Mouse (Mus musculus): ENCODE results near the gene Sorcs1. TPM values are rescaled to one million over a fixed set of nuclear protein-coding genes. Genes with fewer than 3 reads are reported as not detected.

The Sorcs1 gene
- polyA plus RNA-seq, 1 experiment from 2014 or later = 3.2 TPM

DNA sequence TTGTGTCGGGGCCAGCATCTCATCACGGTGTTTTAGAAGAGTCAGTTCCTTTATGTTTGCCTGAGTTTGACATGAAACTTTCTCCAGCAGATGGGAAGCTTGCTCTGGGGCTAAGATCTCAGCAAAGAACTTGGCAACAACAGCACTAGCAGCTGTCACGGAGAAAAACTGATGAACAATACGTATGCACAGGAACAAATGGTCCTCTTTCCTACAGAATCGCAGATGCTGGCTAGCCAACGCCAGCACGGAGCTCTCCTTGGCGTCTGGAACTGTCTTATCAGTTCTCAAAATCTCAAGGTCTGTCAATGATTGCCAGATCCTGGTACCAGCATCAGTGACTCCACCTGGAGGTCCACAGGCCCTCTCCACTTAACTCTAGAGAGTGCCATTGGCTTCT is 350.6 kb downstream of the Sorcs1 start:
- Histone ChIP-seq H3K4me1 (no peaks in the 10 kb centered on the region), H3K4me2 (replicated peaks) (no peak overlapping the region), H3K36me3 (no peaks in the 10 kb centered on the region), H3K4me3 (no peak overlapping the region), H3K27me3 (no peaks in the 10 kb centered on the region), H3K9me3 (no peaks in the 10 kb centered on the region), H3K27ac (no peak overlapping the region), H3K9ac (no peak overlapping the region)
- 80% methylated on average over 8 of the region's 8 CpGs for WGBS
- no peak for ATAC-seq (ENCODE audit: insufficient number of reproducible peaks, insufficient read depth, low FRiP score, low TSS enrichment)

DNA sequence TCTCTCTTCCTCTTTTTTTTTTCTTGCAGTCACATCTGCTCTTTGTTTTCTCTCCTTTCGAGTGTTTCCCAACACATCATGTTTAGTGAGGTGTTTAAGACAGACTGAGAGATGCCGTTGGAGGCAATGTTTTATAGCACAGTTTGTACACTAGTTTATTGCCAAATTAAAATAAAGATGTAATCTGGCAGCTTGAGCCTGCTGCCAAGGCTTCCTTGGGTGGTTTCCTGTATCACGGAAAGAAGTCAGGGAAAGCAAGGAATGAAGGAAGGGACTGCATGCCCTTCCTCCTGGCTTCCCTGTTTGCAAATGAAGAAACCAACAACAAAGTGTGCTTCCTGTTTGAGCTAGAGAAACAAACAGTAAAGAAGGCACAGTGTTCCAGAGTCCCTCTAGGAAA is 352.3 kb downstream of the Sorcs1 start:
- no peak for ATAC-seq (ENCODE audit: insufficient number of reproducible peaks, insufficient read depth, low FRiP score, low TSS enrichment)
- no peak overlapping the region for H3K4me2 ChIP-seq (replicated peaks)
- H3K9me3 ChIP-seq = no peaks in the 10 kb centered on the region
- no peaks in the 10 kb centered on the region for H3K4me1 ChIP-seq
- no peak overlapping the region for H3K4me3 ChIP-seq
- H3K36me3 ChIP-seq = no peaks in the 10 kb centered on the region
- no peak overlapping the region for H3K9ac ChIP-seq
- 63% methylated on average over 3 of the region's 3 CpGs for WGBS
- no peaks in the 10 kb centered on the region for H3K27me3 ChIP-seq
- no peak overlapping the region for H3K27ac ChIP-seq

DNA sequence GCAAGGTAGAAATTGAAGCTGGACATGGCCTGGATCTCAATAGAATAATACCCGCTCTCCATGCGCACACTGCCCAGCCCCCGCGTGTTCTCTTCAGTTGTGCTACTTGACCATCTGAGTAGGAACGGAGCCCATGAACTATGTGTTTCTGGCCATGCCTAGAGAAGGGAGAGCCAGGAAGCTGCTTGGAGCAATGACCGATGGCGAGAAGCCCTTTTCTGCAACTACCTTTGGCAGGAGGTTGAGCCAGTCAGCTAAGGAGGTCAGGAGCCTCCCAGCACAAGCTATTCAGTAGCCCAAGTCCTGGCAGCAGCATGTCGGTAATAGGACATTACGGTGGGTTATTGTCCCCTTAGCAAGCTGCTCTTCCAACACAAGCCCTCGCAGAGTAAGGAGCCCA is 352.8 kb downstream of the Sorcs1 start:
- H3K27ac ChIP-seq = no peak overlapping the region
- ATAC-seq (ENCODE audit: insufficient number of reproducible peaks, insufficient read depth, low FRiP score, low TSS enrichment) = no peak
- no peak overlapping the region for H3K9ac ChIP-seq
- WGBS = 89% methylated on average over 10 of the region's 10 CpGs
- H3K4me2 ChIP-seq (replicated peaks) = no peak overlapping the region
- no peaks in the 10 kb centered on the region for H3K9me3 ChIP-seq
- H3K4me1 ChIP-seq = no peaks in the 10 kb centered on the region
- no peaks in the 10 kb centered on the region for H3K27me3 ChIP-seq
- no peak overlapping the region for H3K4me3 ChIP-seq
- H3K36me3 ChIP-seq = no peaks in the 10 kb centered on the region

DNA sequence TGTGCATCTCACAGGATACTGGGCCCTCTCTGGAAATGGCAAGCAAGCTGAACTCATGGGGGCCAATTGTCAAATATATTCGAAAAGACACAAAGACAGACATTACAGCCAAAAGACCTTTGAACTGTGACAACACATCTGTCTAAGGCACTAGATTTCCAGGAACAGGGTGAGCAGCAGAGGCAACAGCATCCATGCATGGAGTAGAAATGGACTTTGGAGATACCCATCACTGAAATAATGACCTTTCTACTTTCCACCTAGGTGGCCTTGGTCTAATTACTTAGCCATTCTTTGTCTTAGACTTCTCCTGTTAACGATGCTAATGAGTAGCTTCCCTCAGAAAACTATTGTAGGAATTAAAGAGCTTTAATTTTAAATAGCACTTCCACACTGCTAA is 371.4 kb downstream of the Sorcs1 start:
- no peaks in the 10 kb centered on the region for H3K27me3 ChIP-seq
- peaks cover 3% of the 10 kb centered on the region; the same call in 1 of the 2 replicates for H3K4me1 ChIP-seq
- no peak overlapping the region for H3K9ac ChIP-seq
- H3K27ac ChIP-seq = no peak overlapping the region
- no peak for ATAC-seq (ENCODE audit: insufficient number of reproducible peaks, insufficient read depth, low FRiP score, low TSS enrichment)
- WGBS = 63% methylated on average over 2 of the region's 2 CpGs
- H3K4me2 ChIP-seq (replicated peaks) = no peak overlapping the region
- H3K36me3 ChIP-seq = no peaks in the 10 kb centered on the region
- H3K9me3 ChIP-seq = no peaks in the 10 kb centered on the region
- H3K4me3 ChIP-seq = no peak overlapping the region

DNA sequence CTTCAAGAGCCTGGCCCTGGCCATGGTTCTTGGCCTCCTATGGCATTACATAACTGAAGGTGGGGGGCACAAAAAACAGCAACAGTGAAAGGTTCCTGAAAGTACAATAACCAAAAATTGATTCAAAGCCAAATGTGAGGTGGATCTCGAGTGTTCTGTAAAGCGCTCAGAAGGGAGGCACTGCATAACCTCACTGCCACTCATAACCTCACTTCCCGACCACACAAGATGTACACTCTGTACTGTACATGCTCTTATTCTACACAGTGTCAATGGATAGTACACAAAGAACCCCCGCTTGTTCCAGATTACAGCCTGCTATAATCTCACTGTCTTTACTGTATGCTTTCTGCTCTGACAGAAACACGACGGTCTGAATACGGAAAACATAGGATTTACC is 384.2 kb downstream of the Sorcs1 start:
- WGBS = 84% methylated on average over 7 of the region's 7 CpGs

DNA sequence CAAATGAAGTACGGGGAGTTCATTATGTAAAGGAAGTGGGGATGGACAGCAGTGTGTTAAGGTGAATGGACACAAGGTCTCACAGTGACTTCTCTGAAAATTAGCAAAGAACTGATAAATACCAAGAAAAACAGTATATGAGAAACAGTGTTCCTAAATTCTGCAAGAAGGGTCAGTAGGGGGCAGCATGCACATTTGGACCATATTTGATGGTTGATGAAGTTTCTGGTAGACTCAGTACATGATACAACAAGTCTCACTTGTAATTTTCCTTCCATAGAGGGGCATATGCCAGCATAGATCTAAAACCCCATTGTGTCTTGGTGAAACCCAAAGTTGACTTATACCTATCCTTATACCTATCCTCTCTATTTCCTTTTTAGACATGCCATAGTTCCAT is 414.0 kb downstream of the Sorcs1 start:
- no peak for ATAC-seq (ENCODE audit: insufficient number of reproducible peaks, insufficient read depth, low FRiP score, low TSS enrichment)
- WGBS = 76% methylated on average over 1 of the region's 1 CpGs
- no peaks in the 10 kb centered on the region for H3K27me3 ChIP-seq

More for the DNA sequence above, 384.2 kb downstream of the Sorcs1 start:
- no peak overlapping the region for H3K4me3 ChIP-seq
- no peak overlapping the region for H3K4me2 ChIP-seq (replicated peaks)
- no peaks in the 10 kb centered on the region for H3K36me3 ChIP-seq
- no peaks in the 10 kb centered on the region for H3K27me3 ChIP-seq
- H3K9ac ChIP-seq = no peak overlapping the region
- no peak for ATAC-seq (ENCODE audit: insufficient number of reproducible peaks, insufficient read depth, low FRiP score, low TSS enrichment)
- H3K27ac ChIP-seq = no peak overlapping the region
- no peaks in the 10 kb centered on the region for H3K4me1 ChIP-seq
- no peaks in the 10 kb centered on the region for H3K9me3 ChIP-seq

DNA sequence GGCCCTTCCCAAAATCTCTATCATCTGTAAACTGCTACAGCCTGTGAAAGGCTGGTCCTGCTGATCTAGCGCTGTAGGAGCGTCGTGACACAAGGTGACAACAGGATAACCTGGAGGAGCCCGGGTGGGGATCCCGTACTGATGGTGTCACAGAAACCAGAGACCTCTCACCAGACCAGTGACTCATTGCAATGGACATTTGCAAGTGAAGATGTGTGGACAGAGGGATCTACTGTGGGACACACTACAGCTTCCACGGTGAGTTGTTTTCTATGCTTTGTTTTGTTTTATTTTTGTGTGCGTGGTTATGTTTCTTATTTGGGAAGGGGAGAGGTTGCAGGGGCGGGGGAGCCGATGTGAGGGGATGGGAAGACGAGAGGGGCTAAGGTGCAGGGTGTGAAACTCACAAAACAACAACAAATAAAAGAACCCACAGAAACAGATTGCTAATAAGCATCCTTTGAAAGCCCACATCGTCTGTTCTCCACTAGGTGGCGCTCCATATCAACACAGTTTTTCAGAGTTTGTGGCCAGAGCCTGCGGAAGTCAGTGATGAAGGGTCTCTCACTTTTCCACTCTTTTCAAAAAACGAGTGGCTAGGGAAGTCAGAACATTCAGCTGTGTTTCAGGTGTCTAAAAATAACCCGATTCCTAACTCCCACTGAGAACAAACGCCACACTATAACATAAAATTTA is 419.6 kb downstream of the Sorcs1 start:
- no peaks in the 10 kb centered on the region for H3K4me1 ChIP-seq
- H3K9me3 ChIP-seq = no peaks in the 10 kb centered on the region
- H3K27me3 ChIP-seq = no peaks in the 10 kb centered on the region
- no peak for ATAC-seq (ENCODE audit: insufficient number of reproducible peaks, insufficient read depth, low FRiP score, low TSS enrichment)
- no peaks in the 10 kb centered on the region for H3K36me3 ChIP-seq
- H3K4me2 ChIP-seq (replicated peaks) = no peak overlapping the region
- WGBS = 36% methylated on average over 16 of the region's 16 CpGs
- no peak overlapping the region for H3K4me3 ChIP-seq
- no peak overlapping the region for H3K27ac ChIP-seq
- no peak overlapping the region for H3K9ac ChIP-seq

More for the DNA sequence above, 414.0 kb downstream of the Sorcs1 start:
- no peak overlapping the region for H3K9ac ChIP-seq
- H3K9me3 ChIP-seq = no peaks in the 10 kb centered on the region
- no peaks in the 10 kb centered on the region for H3K36me3 ChIP-seq
- no peak overlapping the region for H3K4me2 ChIP-seq (replicated peaks)
- H3K4me3 ChIP-seq = no peak overlapping the region
- no peak overlapping the region for H3K27ac ChIP-seq
- no peaks in the 10 kb centered on the region for H3K4me1 ChIP-seq

DNA sequence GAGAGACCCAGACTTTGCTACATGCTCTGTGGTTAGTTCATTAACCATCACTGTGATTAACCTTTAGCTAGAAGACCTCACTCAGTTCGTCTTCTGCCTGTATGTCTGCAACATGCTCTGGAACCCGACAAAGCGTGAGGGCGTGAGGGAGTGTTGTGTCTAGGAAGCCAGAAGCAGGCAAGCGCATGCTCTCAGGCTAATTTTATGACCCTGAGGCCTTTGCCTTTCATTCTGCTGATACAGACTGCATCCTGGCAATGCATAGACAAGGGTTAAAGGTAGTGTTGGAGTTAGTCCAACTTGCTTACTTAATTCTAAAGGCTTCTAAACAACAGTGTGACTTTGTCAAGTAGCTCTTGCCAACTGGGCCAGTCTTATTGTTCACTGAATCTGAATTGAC is 458.0 kb downstream of the Sorcs1 start:
- H3K9me3 ChIP-seq = no peaks in the 10 kb centered on the region
- no peaks in the 10 kb centered on the region for H3K4me1 ChIP-seq
- no peak overlapping the region for H3K4me3 ChIP-seq
- H3K9ac ChIP-seq = no peak overlapping the region
- no peak overlapping the region for H3K27ac ChIP-seq
- H3K36me3 ChIP-seq = no peaks in the 10 kb centered on the region
- 74% methylated on average over 5 of the region's 5 CpGs for WGBS
- ATAC-seq (ENCODE audit: insufficient number of reproducible peaks, insufficient read depth, low FRiP score, low TSS enrichment) = no peak
- H3K27me3 ChIP-seq = no peaks in the 10 kb centered on the region
- H3K4me2 ChIP-seq (replicated peaks) = no peak overlapping the region

DNA sequence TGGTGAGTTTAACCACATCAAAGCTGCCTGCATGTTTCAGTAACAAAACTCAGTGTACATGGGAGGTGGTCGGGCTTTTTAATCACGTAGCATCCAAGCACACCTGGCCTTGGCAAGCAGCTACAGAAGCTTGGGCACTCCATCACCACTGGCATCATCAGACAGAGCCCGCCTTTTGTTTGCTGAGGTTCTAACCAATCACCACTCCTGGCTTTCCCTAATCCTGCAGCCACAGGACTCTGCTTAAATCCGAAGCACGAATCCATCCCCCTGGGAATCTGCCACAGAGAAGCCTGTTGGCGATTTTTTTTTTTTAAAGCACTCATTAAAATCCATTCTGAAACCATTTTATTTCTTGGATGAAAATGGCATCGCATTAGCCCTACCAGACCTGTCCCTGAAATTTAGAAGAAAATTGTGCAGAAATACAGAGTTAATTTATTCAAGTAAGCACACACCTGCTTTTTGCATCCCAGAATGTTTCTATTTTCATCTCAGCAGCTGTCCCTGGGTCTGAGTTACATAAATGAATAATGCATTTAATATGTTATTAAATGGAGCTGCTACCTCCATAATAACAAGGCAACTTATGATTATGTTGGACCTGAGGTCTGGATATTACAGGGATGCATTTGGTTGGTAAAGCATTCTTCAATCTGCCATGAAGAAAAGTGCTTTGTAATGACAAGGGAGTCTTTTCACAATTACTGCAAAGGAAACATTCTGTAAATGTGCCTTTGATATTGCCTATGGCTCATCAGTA is 463.8 kb downstream of the Sorcs1 start:
- H3K4me2 ChIP-seq (replicated peaks) = no peak overlapping the region
- H3K9ac ChIP-seq = no peak overlapping the region
- 0 out of 2 replicates have a peak, but pooled peaks cover 2% of the 10 kb centered on the region for H3K4me1 ChIP-seq
- H3K9me3 ChIP-seq = no peaks in the 10 kb centered on the region
- WGBS = 29% methylated on average over 7 of the region's 7 CpGs
- H3K27ac ChIP-seq = no peak overlapping the region
- no peaks in the 10 kb centered on the region for H3K27me3 ChIP-seq
- H3K4me3 ChIP-seq = no peak overlapping the region
- H3K36me3 ChIP-seq = no peaks in the 10 kb centered on the region
- no peak for ATAC-seq (ENCODE audit: insufficient number of reproducible peaks, insufficient read depth, low FRiP score, low TSS enrichment)

DNA sequence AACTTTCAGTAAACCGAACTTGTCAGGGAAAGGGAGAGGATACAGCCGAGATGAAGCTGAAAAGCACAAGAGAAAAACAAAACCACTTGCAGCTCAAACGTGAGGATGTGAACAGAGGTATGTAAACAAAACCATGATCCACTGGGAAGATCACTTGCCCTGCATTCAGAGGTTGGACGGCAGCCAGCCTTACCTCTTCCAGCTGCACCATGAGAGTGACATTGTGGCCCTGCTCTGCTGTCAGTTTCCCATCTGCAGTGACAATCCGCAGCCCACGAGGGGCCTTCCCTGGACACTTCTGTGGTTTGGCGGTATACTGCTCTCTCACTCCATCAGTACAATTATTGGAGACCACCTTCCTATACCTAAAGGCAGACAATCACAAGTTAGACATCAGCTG is 468.0 kb downstream of the Sorcs1 start:
- H3K9me3 ChIP-seq = no peaks in the 10 kb centered on the region
- no peaks in the 10 kb centered on the region for H3K27me3 ChIP-seq
- H3K4me2 ChIP-seq (replicated peaks) = no peak overlapping the region
- H3K4me1 ChIP-seq = 0 out of 2 replicates have a peak, but pooled peaks cover 2% of the 10 kb centered on the region
- no peak overlapping the region for H3K27ac ChIP-seq
- no peak for ATAC-seq (ENCODE audit: insufficient number of reproducible peaks, insufficient read depth, low FRiP score, low TSS enrichment)
- 48% methylated on average over 7 of the region's 7 CpGs for WGBS
- H3K4me3 ChIP-seq = no peak overlapping the region
- H3K9ac ChIP-seq = no peak overlapping the region
- no peaks in the 10 kb centered on the region for H3K36me3 ChIP-seq

DNA sequence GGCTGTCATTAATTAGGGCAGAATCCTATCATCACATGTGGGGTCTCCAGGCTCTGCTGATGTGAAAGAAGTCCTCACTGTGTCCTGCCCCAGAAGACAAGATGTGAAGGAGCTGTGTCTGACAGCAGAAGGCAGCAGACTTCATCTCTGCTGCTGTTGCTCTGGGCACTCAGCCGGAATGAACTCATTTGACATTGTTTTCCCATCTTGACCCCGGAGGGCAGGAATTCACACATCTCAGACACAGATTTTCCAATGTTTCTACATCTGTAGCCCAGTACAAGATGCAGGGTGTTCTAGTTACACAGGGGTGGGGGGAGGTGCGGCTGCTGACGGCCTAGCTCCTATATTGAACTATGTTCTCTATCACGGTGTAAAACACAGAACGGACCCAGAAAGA is 474.1 kb downstream of the Sorcs1 start:
- Histone ChIP-seq H3K4me1 (no peaks in the 10 kb centered on the region), H3K27ac (no peak overlapping the region), H3K9ac (no peak overlapping the region), H3K36me3 (no peaks in the 10 kb centered on the region), H3K27me3 (no peaks in the 10 kb centered on the region), H3K4me3 (no peak overlapping the region), H3K4me2 (replicated peaks) (no peak overlapping the region), H3K9me3 (no peaks in the 10 kb centered on the region)
- ATAC-seq (ENCODE audit: insufficient number of reproducible peaks, insufficient read depth, low FRiP score, low TSS enrichment) = no peak
- 28% methylated on average over 6 of the region's 6 CpGs for WGBS

DNA sequence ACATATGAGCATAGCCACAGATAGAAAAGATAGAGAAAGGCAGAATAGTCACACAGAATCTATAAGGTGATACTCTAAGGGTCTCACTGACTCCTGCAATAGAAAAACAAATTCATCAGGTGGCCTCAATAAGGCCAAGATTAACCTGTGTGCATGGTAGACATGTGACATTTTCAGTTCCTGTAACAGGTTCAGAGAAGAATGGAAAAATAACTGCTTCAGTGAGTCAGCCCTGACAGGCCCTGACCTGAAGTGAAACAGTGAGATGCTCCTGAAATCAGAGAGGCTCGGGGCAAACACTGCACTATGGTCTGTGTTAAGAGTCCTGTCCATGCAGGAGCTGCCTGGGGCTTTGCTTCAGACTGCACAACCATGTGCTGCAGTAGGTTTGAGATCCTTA is 481.9 kb downstream of the Sorcs1 start:
- Histone ChIP-seq H3K9ac (no peak overlapping the region), H3K4me1 (no peaks in the 10 kb centered on the region), H3K4me3 (no peak overlapping the region), H3K27ac (no peak overlapping the region), H3K9me3 (no peaks in the 10 kb centered on the region), H3K4me2 (replicated peaks) (no peak overlapping the region), H3K27me3 (no peaks in the 10 kb centered on the region), H3K36me3 (no peaks in the 10 kb centered on the region)
- ATAC-seq (ENCODE audit: insufficient number of reproducible peaks, insufficient read depth, low FRiP score, low TSS enrichment) = no peak
- WGBS = 74% methylated on average over 1 of the region's 1 CpGs
